Mouse (Mus musculus): ENCODE results near the gene Negr1.

GRCm38 (mm10) chr3:156754790-156755530 is 193.4 kb downstream of the Negr1 start:
- no peak for TF ChIP-seq CHD2 (IDR thresholded peaks at IDR 0.05; ENCODE audit: low read depth, low read length)
- no peak for TF ChIP-seq MAFK (IDR thresholded peaks at IDR 0.05; ENCODE audit: insufficient read depth, low read depth, low read length)
- TF ChIP-seq ZC3H11A (IDR thresholded peaks at IDR 0.05; ENCODE audit: borderline replicate concordance, low read depth, low read length): no peak

Measured in ES-E14 (cell line).